Mouse (Mus musculus): ENCODE measurements at regions not wholly inside any gene's neighbourhood (a gene's known extent, or its start where the extent isn't known, plus 50 kb on each side); places are given as distances from the start of the nearest gene placed in this dataset.

DNA sequence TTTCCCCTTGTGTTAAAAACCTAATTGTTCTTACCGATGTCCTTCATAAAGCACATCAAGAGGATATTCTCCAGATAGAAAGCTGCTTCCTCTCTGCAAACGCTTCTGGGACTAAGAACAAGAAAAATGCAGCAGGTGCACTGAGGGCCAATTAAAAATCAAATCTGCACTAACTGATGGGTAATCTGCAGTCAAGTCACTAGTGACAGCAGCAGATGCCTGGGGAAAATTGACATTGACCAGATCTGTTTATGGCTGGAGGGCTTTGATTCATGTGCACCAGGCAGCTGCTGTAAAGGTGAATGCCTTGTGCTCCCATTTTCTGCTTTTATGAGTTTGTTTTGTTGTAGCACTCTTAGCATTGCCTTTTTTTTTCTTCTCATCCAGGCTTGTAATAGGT, 1271.0 kb downstream of the Pla2g4a start:
- TF ChIP-seq CTCF (IDR thresholded peaks at IDR 0.05) = no peak
- TF ChIP-seq EP300 (IDR thresholded peaks at IDR 0.05; ENCODE audit: insufficient read depth, low read depth, low read length) = no peak
